Mouse (Mus musculus): ENCODE results near the gene Lmbr1l. TPM values are rescaled to one million over a fixed set of nuclear protein-coding genes. Genes with fewer than 3 reads are reported as not detected.
A peak's percentile ranks its signal among the peaks of the same experiment; 100 is the strongest.
"Not testable (repeated sequence)": the region's sequence is repeated elsewhere in the genome, so short reads cannot be mapped to it uniquely, and the experiment has no call there.

Lmbr1l gene
- total RNA-seq (2021): 25.2 and 30.5 TPM in 2 replicates
- long read RNA-seq, transcript Lmbr1l-201 (17 exons, 2,304 nt): major isoform, 8 of 9 reads
- long read RNA-seq, partial matches to known transcripts: 1 of 9 reads
- long read RNA-seq, other reads (novel, unspliced or antisense): 0 of 9 reads

DNA sequence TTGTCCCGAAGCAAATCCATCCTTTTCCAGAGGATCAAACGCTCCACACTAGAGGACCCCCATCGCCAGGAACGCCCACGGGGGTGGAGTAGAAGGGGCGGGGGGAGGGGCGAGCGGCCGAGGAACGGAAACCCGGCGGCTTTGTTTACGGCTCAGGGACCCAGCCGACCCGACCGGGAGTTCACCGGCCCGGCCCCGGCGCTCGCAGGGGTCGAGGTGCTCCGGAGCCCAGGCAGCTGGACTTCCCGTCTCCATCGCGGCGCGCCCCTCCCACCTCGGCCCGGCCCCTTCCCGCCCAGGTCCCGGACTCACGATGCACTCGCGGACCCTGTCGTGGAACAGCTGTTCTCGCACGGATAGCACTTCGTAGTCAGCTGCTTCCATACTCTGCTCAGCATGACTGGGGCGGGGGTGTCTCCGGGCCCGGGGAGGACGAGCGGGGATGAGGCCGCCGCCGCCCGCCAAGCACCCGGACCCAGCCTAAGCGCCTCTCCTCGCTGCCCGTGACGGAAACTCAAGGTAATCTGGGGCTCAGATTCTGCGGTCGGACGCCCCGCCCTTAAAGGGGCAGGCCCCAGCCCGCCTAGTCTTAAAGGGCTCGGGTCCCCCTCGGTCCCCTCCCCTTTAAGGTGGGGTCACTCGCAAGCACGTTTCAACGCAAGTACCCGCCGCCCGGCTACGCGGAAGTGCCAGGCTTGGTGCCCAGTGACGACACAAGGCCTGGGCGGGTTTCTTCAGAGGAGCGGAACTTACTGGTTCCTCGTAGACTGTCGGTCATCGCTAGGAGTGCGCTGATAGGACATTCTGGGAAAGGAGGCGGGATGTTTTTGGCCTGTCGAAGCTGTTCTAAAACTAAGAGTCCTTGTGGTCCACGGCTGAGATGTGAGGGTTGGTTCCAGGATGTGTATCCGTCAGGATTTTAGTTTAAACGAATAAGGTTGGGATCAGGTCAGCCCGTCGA is at the start of gene Lmbr1l:
TSS of gene Lmbr1l (minus strand) at position 694 of the 961 bp plus-strand sequence.
- peak; percentile 98 for DNase-seq

DNA sequence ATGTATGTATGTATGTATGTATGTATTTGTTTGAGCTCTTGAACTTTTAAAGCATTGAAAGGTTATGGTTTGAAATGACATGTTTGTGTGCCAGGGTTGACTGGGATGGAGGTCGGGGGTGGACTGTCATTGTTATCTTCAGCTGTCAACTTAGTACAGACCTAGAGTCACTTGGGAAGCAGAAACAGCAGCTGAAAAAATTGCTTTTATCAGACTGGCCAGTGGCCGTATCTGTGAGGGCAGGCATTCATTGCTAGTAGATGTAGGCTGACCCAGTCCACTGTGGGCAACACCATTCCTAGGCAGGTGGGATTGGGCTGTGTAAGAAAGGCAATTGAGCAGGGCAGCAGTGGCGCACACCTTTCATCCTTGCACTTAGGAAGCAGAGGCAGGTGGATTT is 41.5 kb upstream of the Lmbr1l start:
- no peak for DNase-seq

DNA sequence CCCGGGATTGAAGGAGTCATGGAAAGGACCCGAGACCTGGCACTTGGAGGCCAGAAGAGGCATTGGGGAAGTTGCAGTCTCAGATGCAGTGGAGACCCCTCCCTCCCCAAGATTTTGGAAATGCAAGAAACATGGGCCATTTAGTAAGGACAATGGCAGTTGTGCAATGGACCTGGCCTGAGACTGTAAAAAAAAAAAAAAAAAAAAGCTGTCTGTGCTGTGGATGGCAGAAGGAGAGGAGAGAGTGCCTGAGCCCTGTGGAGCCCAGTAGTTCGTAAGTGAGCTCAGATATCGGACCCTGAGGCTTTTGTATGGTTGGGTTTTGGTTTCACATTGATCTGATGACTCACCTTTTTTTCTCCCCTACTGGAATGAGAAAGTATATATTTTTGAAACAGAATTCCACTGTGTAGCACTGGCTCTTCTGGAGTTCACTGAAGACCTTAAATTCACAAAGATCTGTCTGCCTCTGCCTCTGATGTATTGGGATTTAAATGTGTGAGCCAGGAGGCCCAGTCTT is 40.9 kb upstream of the Lmbr1l start:
- no peak for DNase-seq

DNA sequence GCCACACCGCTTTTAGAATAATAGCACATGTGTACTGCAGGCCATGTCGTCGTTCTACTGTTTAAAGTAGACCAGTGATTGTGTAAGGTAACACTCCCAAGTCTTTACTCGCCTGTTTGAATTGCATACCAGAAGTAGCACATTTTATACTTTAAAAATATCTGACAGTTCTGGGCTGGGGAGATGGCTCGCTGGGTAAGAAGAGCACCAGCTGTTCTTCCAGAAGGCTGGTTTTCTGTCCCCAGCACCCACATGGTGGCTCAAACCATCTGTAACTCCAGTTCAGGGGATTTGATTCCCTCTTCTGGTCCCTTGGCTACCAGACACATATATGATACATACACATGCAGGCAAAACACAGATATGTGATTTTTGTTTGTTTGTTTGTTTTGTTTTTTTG is 39.4 kb upstream of the Lmbr1l start:
- no peak for DNase-seq

DNA sequence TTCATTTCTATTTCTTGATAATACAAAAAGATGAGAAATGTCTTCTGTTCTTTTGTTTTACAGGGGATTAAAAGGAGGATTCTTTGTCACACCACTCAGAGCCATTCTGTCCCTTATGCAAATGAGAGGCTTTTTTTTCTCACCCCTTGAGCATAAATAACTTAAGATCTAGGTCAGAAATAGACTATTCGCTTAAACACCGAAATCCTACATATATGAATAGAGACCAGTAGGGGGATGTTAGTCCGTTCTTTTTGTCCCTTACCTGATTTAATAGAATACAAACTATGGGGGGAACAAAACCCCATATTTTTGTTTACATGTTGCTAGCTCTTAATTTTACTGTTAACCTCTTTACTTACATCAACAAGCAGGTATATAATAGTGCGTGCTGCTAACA is 38.0 kb upstream of the Lmbr1l start:
- DNase-seq: no peak

DNA sequence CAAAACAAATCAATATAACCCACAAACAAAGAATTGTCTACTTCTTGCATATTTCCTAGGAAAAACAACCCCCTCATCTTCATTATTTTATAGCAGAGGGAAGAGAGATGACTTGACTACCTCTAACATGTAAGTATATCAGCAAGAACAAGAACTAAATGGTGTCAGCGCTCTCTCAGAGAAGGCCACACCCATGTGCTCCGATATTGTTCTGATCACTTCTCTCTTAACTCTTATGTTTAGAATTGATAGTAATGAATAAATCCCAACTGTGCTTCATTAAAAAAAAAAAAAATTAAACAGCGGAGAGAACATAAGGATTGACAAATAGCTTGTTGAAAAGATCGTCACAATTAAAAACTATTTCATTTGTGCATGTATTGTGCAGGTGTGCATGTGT is 37.3 kb upstream of the Lmbr1l start:
- no peak for DNase-seq

DNA sequence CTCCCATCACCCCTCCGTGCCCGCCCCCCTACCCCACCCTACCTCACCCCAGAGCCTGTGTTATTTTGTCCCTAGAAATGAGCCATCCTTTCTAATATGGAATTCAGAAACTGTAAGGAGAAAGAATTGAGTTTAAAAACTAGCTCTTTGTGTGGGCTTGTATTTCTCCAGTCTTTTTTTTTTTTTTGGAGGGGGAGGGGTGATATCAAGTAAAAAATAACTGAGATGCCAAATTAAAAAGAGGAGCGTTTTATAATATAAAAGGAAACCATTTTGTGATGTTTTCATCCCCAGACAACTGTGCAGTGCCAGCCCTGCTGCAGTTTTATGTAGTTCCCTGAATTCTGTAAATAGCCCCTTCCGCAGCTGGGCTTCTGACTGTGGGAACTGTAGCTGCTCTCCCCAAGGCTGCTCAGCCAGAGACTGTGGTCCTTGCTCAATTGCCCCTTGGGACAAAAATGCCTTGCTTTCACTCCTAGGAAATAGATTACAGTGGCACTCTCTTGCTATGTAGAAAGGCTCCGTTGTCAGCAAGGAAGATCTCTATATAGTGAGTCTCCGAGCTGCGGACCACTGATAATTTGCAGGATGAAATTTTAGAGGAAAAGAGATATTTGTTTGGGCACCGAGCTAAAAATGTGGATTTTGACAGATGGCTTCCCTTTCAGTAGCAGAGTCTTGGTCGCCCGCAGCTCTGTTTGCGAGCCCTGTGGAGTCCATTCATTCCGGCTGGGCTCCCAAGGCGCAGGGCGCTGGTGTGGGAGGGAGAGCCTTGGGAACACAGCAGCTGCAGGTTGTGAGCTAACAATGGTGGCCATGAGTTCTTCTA is 36.6 kb upstream of the Lmbr1l start:
- no peak for DNase-seq

DNA sequence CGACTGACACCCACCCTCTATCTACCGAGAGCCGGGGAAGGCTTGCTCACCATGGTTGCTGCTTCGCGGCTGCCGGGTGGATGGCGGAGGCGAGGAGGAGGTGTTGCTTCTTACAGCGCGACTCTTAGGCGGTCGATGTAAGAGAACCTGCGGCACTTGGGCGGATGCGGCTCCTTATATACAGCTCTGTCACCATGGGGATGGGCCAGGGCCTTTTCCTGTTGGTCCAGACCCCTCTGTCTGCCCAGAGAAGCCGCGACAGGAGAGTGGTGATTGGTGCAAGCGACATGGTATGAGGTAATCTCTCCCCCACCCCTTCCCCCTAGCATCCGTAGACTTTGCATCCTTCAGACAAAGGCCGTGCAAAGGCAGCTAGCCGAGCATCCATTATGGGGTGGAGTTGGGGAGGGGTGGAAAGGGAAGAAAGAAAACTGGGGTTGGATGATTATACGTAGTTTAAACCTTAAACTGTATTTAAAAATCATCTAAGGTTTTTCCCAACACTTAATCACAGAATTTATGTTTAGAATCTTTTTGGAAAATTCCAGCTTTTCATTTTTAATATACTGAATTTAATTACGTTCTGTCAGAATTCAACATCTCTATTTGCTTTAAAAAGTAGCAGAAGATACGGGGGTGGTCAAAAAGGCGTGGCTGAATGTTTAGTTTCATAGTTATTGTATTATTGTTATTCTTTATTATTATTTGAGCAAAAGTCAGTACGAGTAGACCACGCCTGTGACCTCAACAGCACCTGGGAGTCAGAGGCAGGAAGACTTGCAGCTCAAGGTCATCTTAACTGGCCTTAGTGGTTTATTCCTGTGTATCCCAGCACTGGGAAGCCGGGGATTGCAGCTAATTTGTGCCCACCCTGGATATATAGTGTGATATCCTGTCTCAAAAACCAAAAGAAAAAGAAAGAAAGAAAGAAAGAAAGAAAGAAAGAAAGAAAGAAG is 35.6 kb upstream of the Lmbr1l start, which contains the start of the genes Gm49450 and Tuba1a:
TSS of gene Gm49450 (minus strand) at position 151 of the 956 bp plus-strand sequence.
TSS of gene Tuba1a (minus strand) at position 303 of the 956 bp plus-strand sequence.
- DNase-seq: peak; percentile 77

DNA sequence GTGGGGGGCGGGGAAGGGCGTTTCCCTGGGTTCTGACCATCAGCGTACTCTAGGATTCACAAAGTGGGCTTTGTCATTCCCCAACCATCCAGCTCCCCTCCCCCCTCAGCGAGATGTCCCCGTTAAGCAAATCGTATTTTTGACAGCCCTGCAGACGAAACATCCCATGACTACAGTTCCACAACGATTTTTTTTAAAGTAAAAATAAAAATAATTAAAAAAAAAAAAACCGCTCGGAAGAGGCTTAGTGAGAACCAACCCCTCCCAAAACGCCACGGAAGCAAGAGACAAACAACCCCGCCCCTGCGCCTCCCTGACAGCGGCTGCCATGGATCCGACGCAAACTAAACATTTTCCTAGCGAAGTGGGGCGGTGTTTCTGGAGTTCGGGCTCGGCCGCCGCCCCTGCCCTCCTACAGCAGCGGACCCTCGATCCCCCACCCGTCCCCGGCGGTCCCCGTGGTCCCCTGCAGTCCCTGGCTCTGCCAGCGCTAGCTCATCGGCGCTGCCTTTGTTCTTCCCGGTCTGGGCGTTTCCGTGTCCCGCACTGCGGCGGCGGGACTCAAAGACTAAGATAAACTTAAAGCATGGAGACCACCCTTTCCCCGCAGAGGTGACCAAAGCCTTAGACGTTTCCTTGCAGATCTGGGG is 34.8 kb upstream of the Lmbr1l start:
- peak; percentile 69 for DNase-seq

DNA sequence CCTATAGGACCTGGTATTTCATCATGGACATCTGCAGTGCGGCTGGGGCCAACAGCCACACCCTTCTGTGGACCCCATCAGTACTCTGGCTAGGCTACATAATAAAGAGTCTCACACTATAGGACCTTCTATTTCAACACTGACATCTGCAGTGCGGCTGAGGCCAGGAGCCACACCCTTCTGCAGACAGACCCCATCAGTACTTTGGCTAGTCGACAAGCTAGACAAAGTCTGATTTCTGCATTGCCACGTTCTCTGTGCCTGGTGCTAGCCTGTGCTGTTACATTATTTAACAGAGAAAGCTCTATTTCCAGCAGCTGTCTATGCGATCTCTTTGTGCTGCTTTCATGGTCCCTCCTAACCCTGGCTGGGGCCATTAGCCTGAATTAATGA is 34.0 kb upstream of the Lmbr1l start:
- no peak for DNase-seq

DNA sequence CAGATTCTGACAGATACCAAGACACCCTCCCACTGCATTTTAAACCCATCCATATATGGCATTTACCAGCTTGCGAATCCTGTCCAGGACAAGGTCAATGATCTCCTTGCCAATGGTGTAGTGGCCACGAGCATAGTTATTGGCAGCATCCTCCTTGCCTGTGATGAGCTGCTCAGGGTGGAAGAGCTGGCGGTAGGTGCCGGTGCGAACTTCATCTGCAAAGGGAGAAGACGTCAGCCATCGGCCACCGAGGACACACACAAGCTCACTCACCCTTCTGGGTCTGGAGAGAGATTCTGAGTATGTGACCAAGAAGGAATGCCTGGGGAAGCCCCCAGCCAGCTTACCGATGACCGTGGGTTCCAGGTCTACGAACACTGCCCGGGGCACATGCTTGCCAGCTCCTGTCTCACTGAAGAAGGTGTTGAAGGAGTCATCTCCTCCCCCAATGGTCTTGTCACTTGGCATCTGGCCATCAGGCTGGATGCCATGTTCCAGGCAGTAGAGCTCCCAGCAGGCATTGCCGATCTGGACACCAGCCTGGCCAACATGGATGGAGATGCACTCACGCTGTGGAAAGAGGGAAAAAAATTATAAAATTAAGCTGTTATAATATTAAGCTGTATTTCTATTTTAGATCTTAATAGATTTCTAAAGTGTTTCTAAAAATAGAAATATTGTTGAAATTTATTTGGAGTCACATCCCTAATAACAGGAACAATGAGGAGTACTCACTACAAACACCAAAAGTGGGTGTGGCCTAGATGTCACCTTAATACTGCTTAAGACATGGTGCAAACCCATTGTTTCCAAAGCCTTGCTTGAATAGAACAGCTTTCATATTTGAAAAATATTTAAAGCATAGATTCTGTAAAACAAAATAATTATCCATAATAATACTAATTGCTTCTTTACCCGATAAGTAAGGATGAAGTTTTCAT is 33.4 kb upstream of the Lmbr1l start:
- DNase-seq: not testable (repeated sequence)

DNA sequence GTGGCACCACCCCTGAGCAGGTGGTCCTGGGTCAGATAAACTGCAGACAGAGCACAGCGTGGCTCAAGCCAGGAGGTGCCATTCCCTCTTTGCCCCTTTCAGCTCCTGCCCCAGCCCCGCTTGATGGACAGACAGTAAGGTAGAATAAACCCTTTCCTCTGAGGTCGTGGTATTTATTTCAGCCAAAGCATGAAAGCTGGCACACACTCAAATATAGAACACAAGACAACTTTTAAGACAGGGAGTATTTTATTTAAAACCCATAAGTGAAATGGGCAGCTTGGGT is 31.5 kb upstream of the Lmbr1l start:
- DNase-seq: no peak

DNA sequence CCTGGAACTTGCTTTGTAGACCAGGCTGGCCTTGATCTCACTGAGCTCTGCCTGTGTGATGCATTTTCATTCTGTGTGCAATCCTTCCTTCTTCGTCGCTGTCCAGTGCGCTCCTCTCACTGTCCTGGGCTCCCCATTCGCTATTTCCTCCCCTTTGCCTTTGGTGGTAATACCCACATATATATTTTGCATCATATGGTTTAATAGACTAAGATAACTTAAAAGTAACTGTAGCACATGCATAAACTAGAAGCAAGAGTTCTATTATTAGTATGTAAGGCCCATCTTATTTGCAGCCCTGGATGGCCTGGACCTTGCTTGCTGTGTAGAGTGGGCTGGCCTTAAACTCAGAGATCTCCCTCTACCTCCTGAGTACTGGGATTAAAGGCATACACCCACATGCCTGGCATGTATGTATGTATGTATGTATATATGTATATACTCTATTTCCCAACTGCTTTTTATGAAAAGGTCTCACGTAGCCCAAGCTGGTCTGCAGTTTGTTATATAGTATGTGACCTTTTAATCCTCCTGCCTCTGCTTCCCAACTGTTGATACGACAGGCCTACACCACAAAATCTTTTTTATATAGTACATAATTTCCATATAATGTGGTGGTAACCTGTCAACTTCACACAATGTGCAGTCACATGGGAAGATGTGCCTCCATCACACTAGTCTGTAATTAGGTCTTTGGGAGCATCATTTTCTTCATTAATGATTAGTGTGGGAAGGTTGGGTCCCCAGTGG is 31.0 kb upstream of the Lmbr1l start:
- DNase-seq: no peak

DNA sequence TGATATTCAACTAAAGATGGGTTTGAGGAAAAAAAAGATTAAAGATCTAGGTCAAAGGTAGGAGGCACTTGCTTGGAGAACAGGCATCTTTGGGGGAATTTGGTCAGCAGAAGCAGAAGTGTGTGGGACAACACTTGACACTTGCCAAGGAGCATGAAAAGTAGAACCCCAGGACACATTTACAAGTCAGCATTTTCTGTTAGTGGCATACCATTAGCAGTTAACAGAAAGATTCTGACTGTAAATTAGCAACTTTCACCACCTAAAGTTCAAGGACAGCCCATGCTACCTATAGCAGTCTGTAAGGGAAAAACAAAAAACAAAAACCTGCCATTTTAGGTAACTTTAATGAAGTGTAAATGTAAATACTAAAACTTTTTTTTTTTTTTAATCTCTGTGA is 30.4 kb upstream of the Lmbr1l start:
- no peak for DNase-seq

DNA sequence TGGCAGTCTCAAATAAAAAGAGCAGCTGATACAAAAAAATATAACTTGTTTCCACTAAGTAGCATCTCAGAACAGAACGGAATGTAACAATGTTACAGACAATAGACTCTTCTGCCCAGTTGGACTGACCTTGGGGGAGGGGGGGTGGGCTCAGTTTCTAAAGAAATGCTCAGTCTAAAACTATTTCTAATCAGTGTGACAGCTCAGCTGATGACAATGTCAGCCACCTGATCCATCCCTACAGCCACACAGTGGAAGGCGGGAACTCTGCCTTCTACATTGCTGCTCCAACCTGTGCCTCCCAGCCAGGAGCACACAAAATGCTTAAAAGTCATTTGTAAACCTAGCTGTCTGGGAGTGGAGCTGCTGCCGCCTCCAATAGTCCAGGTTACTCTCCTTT is 29.9 kb upstream of the Lmbr1l start:
- no peak for DNase-seq

DNA sequence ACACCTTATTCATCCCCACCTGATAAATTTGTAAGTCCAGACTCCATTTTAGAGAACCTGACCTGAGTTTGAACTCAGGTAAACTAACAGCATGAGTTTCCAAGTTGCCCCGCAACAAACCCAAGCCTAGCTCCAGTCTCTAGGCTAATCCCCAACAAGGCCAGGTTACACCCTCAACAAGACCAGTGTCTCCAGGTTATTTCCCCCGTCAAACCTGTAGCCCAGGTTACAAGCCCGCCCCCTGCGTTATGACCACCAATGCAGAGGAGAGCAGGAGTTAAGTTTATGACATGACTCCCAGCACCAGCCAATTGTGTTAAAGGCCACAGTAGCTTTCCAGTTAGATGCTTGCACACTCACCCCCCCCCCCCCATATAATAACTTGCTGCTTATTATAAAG is 25.1 kb upstream of the Lmbr1l start:
- no peak for DNase-seq

DNA sequence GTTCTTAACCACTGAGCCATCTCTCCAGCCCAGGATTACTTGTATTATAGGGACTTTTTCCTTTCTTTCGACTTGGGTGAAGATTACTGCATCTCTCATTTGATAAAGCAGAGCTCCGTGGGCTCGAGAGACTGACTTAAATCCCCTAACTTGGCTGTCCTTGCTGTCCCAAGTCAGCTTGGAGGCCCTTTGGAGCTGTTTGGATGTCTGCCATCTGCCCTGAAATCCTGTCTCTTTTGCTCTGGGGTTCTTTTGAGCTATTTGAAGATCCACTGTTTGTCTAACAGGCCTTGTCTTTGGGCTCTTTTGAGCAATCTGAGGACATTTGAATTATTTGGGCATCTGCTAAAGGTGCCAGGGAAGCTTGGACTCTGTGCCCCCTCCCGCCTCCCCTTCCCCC is 24.1 kb upstream of the Lmbr1l start:
- DNase-seq: no peak

DNA sequence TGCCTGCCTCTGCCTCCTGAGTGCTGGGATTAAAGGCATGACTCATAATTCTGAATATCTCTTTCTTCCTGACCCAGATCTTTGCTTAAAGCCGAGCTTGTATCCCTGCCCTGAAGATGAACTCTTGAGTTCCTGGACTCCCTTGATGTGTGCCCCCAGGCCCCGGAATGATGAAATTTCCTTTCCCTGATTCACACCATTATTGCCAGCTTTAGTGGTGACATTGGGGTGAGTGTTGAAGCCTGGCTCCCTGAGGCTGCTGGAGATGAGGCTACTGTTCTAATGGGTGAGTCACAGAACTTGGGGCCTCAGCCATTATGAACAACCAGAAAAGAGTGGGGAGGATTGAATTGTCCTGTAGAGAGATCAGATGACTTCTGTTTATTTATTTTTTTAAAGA is 23.5 kb upstream of the Lmbr1l start:
- no peak for DNase-seq

DNA sequence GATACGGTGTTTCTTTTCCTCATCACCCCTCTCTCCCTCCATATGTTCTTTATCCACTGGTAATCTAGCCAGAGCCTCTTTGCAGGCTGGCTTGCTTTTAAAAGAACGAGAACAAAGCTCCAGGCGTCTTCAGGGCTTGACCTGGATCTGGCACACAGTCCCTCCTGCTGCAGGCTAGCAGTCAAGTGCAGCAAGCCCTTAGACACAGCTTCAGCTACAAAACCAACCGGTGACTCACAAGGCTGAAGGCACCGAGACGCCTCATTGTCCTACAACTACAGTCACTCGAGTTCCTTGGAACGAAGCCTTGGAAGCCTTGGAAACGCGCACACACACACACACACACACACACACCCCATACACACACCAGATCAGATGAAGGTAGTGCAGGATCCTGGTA is 22.8 kb upstream of the Lmbr1l start:
- DNase-seq: peak; percentile 46
